In the genomic region with DNA sequence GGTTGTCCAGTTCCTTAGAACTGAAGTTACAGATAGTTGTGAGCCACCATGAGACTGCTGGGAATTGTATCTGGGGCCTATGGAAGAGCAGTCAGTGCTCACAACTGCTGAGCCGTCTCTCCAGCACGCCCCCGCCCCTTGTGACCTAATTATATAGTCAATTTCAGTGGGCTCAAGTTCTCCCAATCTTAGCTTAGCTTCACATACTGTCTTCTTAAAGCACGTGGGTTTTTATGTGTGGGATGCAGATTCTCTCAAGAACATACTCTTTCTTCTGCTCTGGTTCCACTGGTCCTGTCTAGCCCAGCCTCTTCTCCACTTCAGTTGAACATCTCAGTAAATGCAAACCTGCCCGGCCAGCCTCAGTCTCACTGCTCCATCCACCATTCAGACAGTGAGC, we compare ENCODE assay signal across 23 mouse cellular contexts. TPM values are rescaled to one million over a fixed set of nuclear protein-coding genes. Genes with fewer than 3 reads are reported as not detected.
DNase-seq lines count a peak whose midpoint lies in the region; TF ChIP-seq lines count a peak whose summit lies in the region.
"Had no signal": no experiment of that assay in that cellular context is flagged by ENCODE, and none has a peak within 500 bp of the region (broad histone marks: within the 10 kb centered on the region; RNA-seq: fewer than 3 reads in every experiment).

No protein-coding gene starts in this region.

- no peak for TF ChIP-seq POLR2A in olfactory bulb, adult 2 months (IDR thresholded peaks at IDR 0.05; ENCODE audit: insufficient read depth, low read depth, low read length)

- peak; percentile 31 to 65 for DNase-seq in frontal cortex, postnatal 36 days (ENCODE audit: low spot score in 2 of 2)
- no peak for DNase-seq in frontal cortex, postnatal 10 days (ENCODE audit: low spot score in 2 of 2)
- DNase-seq in layer of hippocampus, adult 2 months (ENCODE audit: low spot score in 2 of 2), result no peak
- no peak for DNase-seq in layer of hippocampus, adult 11-12 months (ENCODE audit: low spot score)
- DNase-seq in brain, adult 2 months (ENCODE audit: low read depth, low spot score), result peak; percentile 69
- DNase-seq in cerebellum, postnatal 36 days, result no peak
- DNase-seq: adrenal gland, adult 2 months; adrenal gland, postnatal 10 days; adrenal gland, postnatal 25 days; cerebellum, adult 11-12 months; cerebellum, adult 9-10 months; cerebellum, postnatal 10 days; cerebellum, postnatal 25 days; embryo, embryonic 11 days had no signal

- 36% methylated on average over 5 of the region's 5 CpGs for WGBS in olfactory bulb, adult 2 months

- H3K4me1 ChIP-seq in olfactory bulb, adult 2 months (ENCODE audit: control insufficient read depth, insufficient read depth, low read length), result peaks cover 24% of the 10 kb centered on the region

- no peak for TF ChIP-seq CTCF in layer of hippocampus, adult 2 months (conservative IDR thresholded peaks at IDR 0.05)
- no peak for TF ChIP-seq CTCF in olfactory bulb, adult 2 months (IDR thresholded peaks at IDR 0.05; ENCODE audit: insufficient read depth, low read depth, low read length)

- no peak overlapping the region for H3K4me3 ChIP-seq in layer of hippocampus, adult 2 months
- no peak overlapping the region for H3K4me3 ChIP-seq in olfactory bulb, adult 2 months (ENCODE audit: insufficient read depth, low read depth, low read length)
- H3K4me3 ChIP-seq: embryonic facial prominence, embryonic 13.5 days; embryonic facial prominence, embryonic 15.5 days; erythroblast, embryonic 14.5 days; forebrain, embryonic 10.5 days; forebrain, embryonic 12.5 days had no signal

- peak overlapping the region; percentile 80; the same call in 1 of the 2 replicates for H3K27ac ChIP-seq in layer of hippocampus, adult 2 months
- 0 out of 2 replicates have a peak overlapping the region, but pooled peaks have one; percentile 21 for H3K27ac ChIP-seq in olfactory bulb, adult 2 months (ENCODE audit: insufficient read depth, low read depth, low read length)
- H3K27ac ChIP-seq: embryonic facial prominence, embryonic 13.5 days; embryonic facial prominence, embryonic 15.5 days; forebrain, embryonic 10.5 days; forebrain, embryonic 12.5 days had no signal

RNA-seq across cellular contexts. Expression of a gene that starts 30.7 kb away (rescaled TPM):
- total RNA-seq in layer of hippocampus, adult 2 months (2021), result not detected
- not detected in 2 replicates for polyA plus RNA-seq in olfactory bulb, adult 2 months (2012; ENCODE audit: insufficient read depth, insufficient read length, low replicate concordance, missing spikeins)
- total RNA-seq: adrenal gland, postnatal 4 days; common myeloid progenitor, adult 5-6 weeks had no signal
- polyA plus RNA-seq: adrenal gland, adult 2 months; cerebellum, adult 2 months; erythroblast, embryonic 14.5 days had no signal

RNA-seq across cellular contexts. Expression of a gene that starts 49.1 kb away (rescaled TPM):
- total RNA-seq in layer of hippocampus, adult 2 months (2021), result 1 to 10 TPM; 1.8 to 2.9 TPM
- not detected in 2 replicates for polyA plus RNA-seq in olfactory bulb, adult 2 months (2012; ENCODE audit: insufficient read depth, insufficient read length, low replicate concordance, missing spikeins)

Comparison
In these comparisons a context has a peak if more than half of its experiments do, and no peak if none do; other contexts are left out.
1. DNase-seq: peak in frontal cortex, postnatal 36 days (2 of 2) and brain, adult 2 months (single experiment); none in frontal cortex, postnatal 10 days (0 of 2), layer of hippocampus, adult 2 months (0 of 2), layer of hippocampus, adult 11-12 months (single experiment) and cerebellum, postnatal 36 days (0 of 2).